Mouse (Mus musculus) ES-Bruce4 (cell line): ENCODE measurements at regions not wholly inside any gene's neighbourhood (a gene's known extent, or its start where the extent isn't known, plus 50 kb on each side); places are given as distances from the start of the nearest gene placed in this dataset.

Experiments
- CTCF ChIP-seq: IDR thresholded peaks from one replicate; pipeline ENCODE4 v1.8.1; 2011; ENCODE audit warnings: low read depth, low read length
- POLR2A ChIP-seq: IDR thresholded peaks from one replicate; pipeline ENCODE4 v1.8.1; 2011; ENCODE audit warnings: low read length; ENCODE audit not compliant: insufficient read depth

- TF ChIP-seq CTCF (no peak), POLR2A (no peak)
Measured at GRCm38 (mm10) chr12:27670190-27670589, 327.8 kb upstream of the Sox11 start.
